Mouse (Mus musculus) stomach, embryonic 14.5 days (tissue): Measurements from ENCODE around the gene Kbtbd7. TPM values are rescaled to one million over a fixed set of nuclear protein-coding genes. Genes with fewer than 3 reads are reported as not detected.
"Not testable (repeated sequence)": the region's sequence is repeated elsewhere in the genome, so short reads cannot be mapped to it uniquely, and the experiment has no call there.

Experiments
- ATAC-seq: fragments of 200-750 bp; cut with Nextera tagmentation; 2 replicates; pipeline ENCODE4 v1.8.0; 2017; ENCODE audit warnings: low read depth, moderate TSS enrichment; ENCODE audit not compliant: insufficient number of reproducible peaks, insufficient read depth, low FRiP score
- H3K27ac ChIP-seq: fragments of 300-500 bp; sonication (generic); 2 replicates; pipeline ENCODE4 v1.5.1; 2014; ENCODE audit warnings: mild to moderate bottlenecking, low read length, moderate library complexity, mixed read lengths
- H3K27me3 ChIP-seq: fragments of 300-500 bp; sonication (generic); 2 replicates; pipeline ENCODE4 v1.6.1; 2014; ENCODE audit warnings: low read length, control low read depth, mixed read lengths; ENCODE audit not compliant: control insufficient read depth, insufficient read depth
- H3K36me3 ChIP-seq: fragments of 300-500 bp; sonication (generic); 2 replicates; pipeline ENCODE4 v1.6.1; 2014; ENCODE audit warnings: mild to moderate bottlenecking, control low read depth, low read length, moderate library complexity, mixed read lengths; ENCODE audit not compliant: control insufficient read depth, insufficient read depth
- H3K4me1 ChIP-seq: fragments of 300-500 bp; sonication (generic); 2 replicates; pipeline ENCODE4 v1.6.1; 2014; ENCODE audit warnings: low read length, control low read depth, mixed read lengths; ENCODE audit not compliant: control insufficient read depth, insufficient read depth
- H3K4me2 ChIP-seq: fragments of 300-500 bp; sonication (generic); replicated peaks from 2 replicates; pipeline ENCODE4 v1.6.1; 2014; ENCODE audit warnings: low read depth, low read length, control low read depth
- H3K4me3 ChIP-seq: fragments of 300-500 bp; sonication (generic); 2 replicates; pipeline ENCODE4 v1.5.1; 2014; ENCODE audit warnings: low read depth, low read length, control low read depth
- H3K9ac ChIP-seq: fragments of 300-500 bp; sonication (generic); replicated peaks from 2 replicates; pipeline ENCODE4 v1.6.1; 2014; ENCODE audit warnings: low read depth, mild to moderate bottlenecking, control low read depth, low read length, moderate library complexity, mixed read lengths
- H3K9me3 ChIP-seq: fragments of 300-500 bp; sonication (generic); 2 replicates; pipeline ENCODE4 v1.6.1; 2016; ENCODE audit warnings: low read depth, low read length, control low read depth; ENCODE audit not compliant: control insufficient read depth
- WGBS: fragments of 180-500 bp; shearing (Covaris S2); extraction: QIAGEN DNeasy Blood & Tissue Kit; methylation state at CpG from one replicate; pipeline ENCODE4 v1.1.7; 2014; 5-methylcytosine and 5-hydroxymethylcytosine counted together
- polyA plus RNA-seq: library from polyadenylated mRNA; unstranded; fragments of >200 nt; fragmentation: Nextera tagmentation; extraction: Ambion mirVana; gene quantifications from 2 replicates; pipeline ENCODE4 v1.2.1, GENCODE M21; 2014

Gene Kbtbd7
- polyA plus RNA-seq, 1 experiment from 2014 or later, result 14.3 TPM

GRCm38 (mm10) chr14:79440655-79441054, 14.3 kb downstream of the Kbtbd7 start:
- H3K36me3 ChIP-seq, result no peaks in the 10 kb centered on the region
- H3K9ac ChIP-seq, result no peak overlapping the region
- H3K27me3 ChIP-seq, result no peaks in the 10 kb centered on the region
- no peaks in the 10 kb centered on the region for H3K4me1 ChIP-seq
- H3K27ac ChIP-seq, result no peak overlapping the region
- ATAC-seq, result no peak
- H3K4me2 ChIP-seq, result no peak overlapping the region
- no peaks in the 10 kb centered on the region for H3K9me3 ChIP-seq
- H3K4me3 ChIP-seq, result no peak overlapping the region
- WGBS, result 87% methylated on average over 2 of the region's 2 CpGs

- H3K4me1 ChIP-seq, result no peaks in the 10 kb centered on the region
- no peaks in the 10 kb centered on the region for H3K36me3 ChIP-seq
- H3K27me3 ChIP-seq, result no peaks in the 10 kb centered on the region
- no peak overlapping the region for H3K27ac ChIP-seq
- no peak overlapping the region for H3K4me3 ChIP-seq
- no peak overlapping the region for H3K4me2 ChIP-seq
- 85% methylated on average over 5 of the region's 5 CpGs for WGBS
- ATAC-seq, result no peak
- no peaks in the 10 kb centered on the region for H3K9me3 ChIP-seq
- H3K9ac ChIP-seq, result no peak overlapping the region
Measured at GRCm38 (mm10) chr14:79441441-79441840, 15.1 kb downstream of the Kbtbd7 start.

GRCm38 (mm10) chr14:79444601-79445000, 18.3 kb downstream of the Kbtbd7 start:
- Histone ChIP-seq H3K36me3 (no peaks in the 10 kb centered on the region), H3K9me3 (no peaks in the 10 kb centered on the region), H3K4me1 (no peaks in the 10 kb centered on the region), H3K4me3 (no peak overlapping the region), H3K27me3 (no peaks in the 10 kb centered on the region), H3K4me2 (no peak overlapping the region), H3K27ac (no peak overlapping the region), H3K9ac (no peak overlapping the region)
- WGBS, result 77% methylated on average over 9 of the region's 9 CpGs
- no peak for ATAC-seq

GRCm38 (mm10) chr14:79445055-79445620, 18.8 kb downstream of the Kbtbd7 start:
- WGBS, result 69% methylated on average over 16 of the region's 16 CpGs

GRCm38 (mm10) chr14:79451681-79452590, 25.6 kb downstream of the Kbtbd7 start, which contains the start of gene Kbtbd6:
Gene Kbtbd6, plus strand, starts transcription at chr14:79451835.
- H3K4me3 ChIP-seq, result peak within 1 kb of the TSS; percentile 41
- H3K36me3 ChIP-seq, H3K27ac ChIP-seq, H3K9me3 ChIP-seq, H3K4me1 ChIP-seq, H3K27me3 ChIP-seq: not testable (repeated sequence)
- peak within 1 kb of the TSS; percentile 54 for H3K4me2 ChIP-seq
- WGBS, result 5% methylated on average over 35 of the region's 89 CpGs
- 0 out of 2 replicates have a peak within 1 kb of the TSS, but pooled peaks have one; percentile 22 for H3K9ac ChIP-seq
- peak; percentile 92 for ATAC-seq

More at GRCm38 (mm10) chr14:79445055-79445620, 18.8 kb downstream of the Kbtbd7 start:
- H3K27me3 ChIP-seq, result no peaks in the 10 kb centered on the region
- no peak overlapping the region for H3K9ac ChIP-seq
- no peak overlapping the region for H3K4me3 ChIP-seq
- no peak for ATAC-seq
- no peaks in the 10 kb centered on the region for H3K4me1 ChIP-seq
- no peak overlapping the region for H3K27ac ChIP-seq
- no peak overlapping the region for H3K4me2 ChIP-seq
- H3K9me3 ChIP-seq, result no peaks in the 10 kb centered on the region
- H3K36me3 ChIP-seq, result no peaks in the 10 kb centered on the region

GRCm38 (mm10) chr14:79452591-79452934, 26.3 kb downstream of the Kbtbd7 start:
- ATAC-seq, H3K4me2 ChIP-seq, H3K27ac ChIP-seq, H3K4me3 ChIP-seq, H3K4me1 ChIP-seq, H3K36me3 ChIP-seq, H3K27me3 ChIP-seq, H3K9me3 ChIP-seq, H3K9ac ChIP-seq: not testable (repeated sequence)
- WGBS, result 93% methylated on average over 6 of the region's 10 CpGs

GRCm38 (mm10) chr14:79460401-79460800, 34.1 kb downstream of the Kbtbd7 start:
- 93% methylated on average over 1 of the region's 1 CpGs for WGBS

GRCm38 (mm10) chr14:79460988-79461387, 34.7 kb downstream of the Kbtbd7 start:
- H3K4me3 ChIP-seq, result no peak overlapping the region
- H3K27me3 ChIP-seq, result no peaks in the 10 kb centered on the region
- H3K4me1 ChIP-seq, result no peaks in the 10 kb centered on the region
- H3K36me3 ChIP-seq, result peaks cover 30% of the 10 kb centered on the region
- no peak overlapping the region for H3K27ac ChIP-seq
- H3K9me3 ChIP-seq, result no peaks in the 10 kb centered on the region
- 92% methylated on average over 4 of the region's 4 CpGs for WGBS
- H3K9ac ChIP-seq, result no peak overlapping the region
- H3K4me2 ChIP-seq, result no peak overlapping the region
- no peak for ATAC-seq

More at GRCm38 (mm10) chr14:79460401-79460800, 34.1 kb downstream of the Kbtbd7 start:
- no peak overlapping the region for H3K4me2 ChIP-seq
- H3K9me3 ChIP-seq, result no peaks in the 10 kb centered on the region
- no peak overlapping the region for H3K27ac ChIP-seq
- no peak overlapping the region for H3K4me3 ChIP-seq
- H3K4me1 ChIP-seq, result no peaks in the 10 kb centered on the region
- no peak for ATAC-seq
- no peaks in the 10 kb centered on the region for H3K27me3 ChIP-seq
- no peak overlapping the region for H3K9ac ChIP-seq
- H3K36me3 ChIP-seq, result peaks cover 26% of the 10 kb centered on the region
